Mouse (Mus musculus): Measurements from ENCODE around the gene Hoga1. TPM values are rescaled to one million over a fixed set of nuclear protein-coding genes. Genes with fewer than 3 reads are reported as not detected.
A peak's percentile ranks its signal among the peaks of the same experiment; 100 is the strongest.
"Not testable (repeated sequence)": the region's sequence is repeated elsewhere in the genome, so short reads cannot be mapped to it uniquely, and the experiment has no call there.

The Hoga1 gene
- polyA plus RNA-seq, 2 experiments from 2014 or later = not detected

DNA sequence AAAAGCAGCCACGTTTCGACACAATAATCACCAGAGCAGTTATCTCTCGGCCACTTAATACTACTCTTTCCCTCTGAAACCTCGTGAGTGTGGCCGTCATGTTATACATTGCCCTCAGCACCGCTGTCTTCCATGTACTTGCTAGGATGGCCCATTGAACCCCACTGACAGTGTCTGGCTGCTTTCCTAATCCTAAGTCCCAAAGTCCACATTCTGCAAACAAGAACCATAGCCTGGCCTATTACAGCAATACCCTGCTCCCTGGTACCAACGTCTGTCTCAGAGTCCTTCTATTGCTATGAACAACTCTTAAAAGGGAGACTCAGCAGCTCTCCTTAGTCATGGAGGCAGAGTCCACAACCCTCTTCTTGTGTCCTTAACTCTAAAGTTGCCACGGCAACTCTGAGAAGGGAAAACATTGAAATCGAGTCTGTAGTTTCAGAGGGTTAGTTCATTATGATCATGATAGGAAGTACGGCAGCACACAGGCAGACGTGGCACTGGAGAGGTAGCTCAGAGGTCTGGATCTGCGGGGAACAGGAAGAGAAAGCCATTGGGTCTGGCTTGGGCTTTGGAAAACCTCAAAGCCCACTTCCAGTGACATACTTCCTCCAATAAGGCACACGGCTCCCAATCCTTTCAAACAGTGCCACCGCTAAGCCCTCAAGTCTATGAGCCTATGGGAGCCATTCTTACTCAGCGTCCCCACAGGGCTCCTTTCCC lies 26.6 kb downstream of the Hoga1 start:
- no peak for ATAC-seq

DNA sequence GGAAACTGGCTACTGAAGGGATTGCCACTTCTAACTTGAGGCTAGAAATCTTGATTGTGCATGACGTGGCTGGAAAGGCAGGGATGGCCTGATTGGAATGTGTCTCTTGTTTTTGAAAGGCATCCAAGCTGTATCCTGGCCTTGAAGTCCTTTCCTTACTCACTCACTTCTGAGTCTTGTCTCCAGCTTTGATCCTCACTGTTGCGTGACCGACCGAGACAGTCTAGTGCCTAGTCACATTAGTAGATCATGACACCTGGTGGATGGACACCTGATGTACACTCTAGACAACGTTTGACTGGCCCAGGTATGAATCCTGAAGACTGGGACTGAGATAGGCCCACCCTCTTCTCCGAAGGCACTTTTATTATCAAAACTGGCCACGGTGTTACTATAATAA lies 27.4 kb downstream of the Hoga1 start:
- no peak for ATAC-seq

DNA sequence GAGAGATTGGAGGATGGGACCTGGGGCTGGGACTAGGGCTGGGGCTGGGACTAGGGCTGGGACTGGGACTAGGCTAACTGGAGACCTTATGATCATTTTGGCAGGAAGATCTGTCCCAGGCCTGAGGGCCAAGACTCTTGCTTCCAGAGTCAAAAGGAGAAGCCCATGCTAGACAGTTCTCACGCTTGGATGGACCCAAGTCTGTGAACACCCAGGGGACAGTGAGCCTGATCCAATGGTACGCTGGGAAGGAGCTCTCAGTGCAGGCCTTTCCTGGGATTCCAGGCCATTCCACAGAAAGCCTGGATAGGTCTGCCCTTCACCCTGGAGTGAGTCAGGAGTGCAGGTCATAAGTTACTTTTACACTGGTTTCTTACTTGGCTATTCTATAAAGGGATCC lies 29.6 kb downstream of the Hoga1 start:
- ATAC-seq = no peak

DNA sequence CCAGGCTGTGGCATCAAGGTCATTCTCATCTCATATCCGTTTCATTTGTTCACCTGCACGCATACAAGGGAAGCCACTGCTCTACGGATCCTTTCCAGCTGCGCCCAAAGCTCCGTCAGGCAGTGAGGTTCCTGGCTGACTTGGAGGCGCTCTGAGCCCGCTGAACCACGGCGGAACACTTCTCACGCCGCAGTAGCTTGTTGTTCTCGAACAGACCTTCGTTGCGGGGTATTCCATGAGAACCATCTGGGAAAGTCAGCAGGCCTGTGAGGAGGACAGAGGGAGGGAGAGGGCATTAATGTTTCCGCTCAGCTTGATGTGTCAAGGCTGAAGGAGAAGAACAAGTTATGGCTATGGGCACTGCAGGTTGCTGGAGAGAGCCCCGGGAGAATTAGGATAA lies 30.6 kb downstream of the Hoga1 start:
- ATAC-seq = no peak

DNA sequence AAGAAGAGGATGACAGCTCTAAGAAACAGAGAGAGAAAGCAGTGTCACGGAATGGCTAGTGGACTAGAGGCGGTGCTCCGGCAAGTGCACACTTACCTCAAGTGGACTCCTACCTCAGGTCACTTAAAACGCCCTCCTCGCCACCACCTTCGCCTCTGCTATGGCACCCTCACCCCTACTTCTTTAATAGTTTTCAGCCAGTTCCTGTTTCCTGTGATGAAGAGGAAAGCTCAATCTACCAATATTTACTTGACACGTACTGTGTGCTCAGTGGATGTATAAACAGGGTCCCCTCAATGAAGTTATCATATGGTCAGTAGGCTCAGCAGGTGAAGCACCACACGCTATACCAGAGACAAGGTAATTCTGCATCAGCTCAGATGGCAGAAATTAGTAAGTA lies 33.2 kb downstream of the Hoga1 start:
- no peak for ATAC-seq

DNA sequence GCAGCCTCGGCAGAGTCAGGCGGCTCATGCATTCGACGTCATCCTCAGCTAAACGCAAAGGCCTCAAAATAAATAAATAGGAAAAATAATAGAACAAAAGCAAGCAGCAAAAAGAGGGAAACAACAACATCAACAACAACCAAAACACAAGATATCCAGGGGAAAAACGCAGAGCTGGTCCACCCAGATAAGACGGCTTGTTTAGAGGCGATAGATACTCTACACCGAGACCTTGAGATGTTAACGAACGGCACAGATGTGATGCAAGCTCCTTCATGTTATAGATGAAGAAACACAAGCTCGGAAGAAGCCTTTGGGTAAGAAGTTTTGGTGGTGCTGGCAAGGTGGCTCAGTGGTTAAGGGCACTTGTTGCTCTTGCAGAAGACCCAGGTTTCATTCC lies 33.6 kb downstream of the Hoga1 start:
- ATAC-seq = no peak

DNA sequence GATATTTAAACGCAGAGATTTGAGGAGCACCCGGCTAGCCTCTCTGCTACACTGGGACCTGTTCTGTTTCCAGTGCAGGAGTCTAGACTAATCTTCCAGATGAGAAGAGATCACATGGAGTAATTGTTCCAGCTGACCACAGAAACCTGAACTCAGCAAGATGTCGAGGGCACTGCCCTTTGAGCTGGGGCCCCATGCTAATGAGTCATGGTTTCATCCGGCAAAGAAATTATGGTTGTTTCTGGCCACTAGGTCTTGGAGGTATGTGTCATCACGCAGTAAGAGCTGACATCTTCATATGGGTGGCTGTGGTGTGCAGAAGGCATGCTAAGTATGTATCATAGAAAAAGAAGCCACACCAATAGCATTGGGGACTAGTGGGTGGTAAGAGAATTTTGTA lies 34.5 kb downstream of the Hoga1 start:
- no peak for ATAC-seq

DNA sequence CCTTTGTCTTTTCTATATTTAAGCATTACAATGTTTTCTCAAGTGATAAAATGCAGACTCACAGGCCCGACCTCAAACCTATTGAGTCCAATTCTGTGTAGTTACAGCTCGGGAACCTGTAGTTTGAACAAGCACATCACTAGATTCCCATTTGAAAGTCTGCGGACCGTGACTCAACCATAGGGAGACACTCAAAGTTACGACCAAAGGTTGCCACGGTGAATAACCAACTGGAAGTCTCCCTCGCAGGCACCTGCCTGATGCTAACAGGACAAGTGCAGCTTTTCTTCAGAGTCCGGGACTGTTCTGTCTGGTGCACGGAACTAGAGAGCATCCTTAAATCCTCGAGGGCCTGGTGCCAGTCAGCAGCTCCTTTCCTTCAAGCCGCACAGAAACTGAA lies 35.1 kb downstream of the Hoga1 start:
- no peak for ATAC-seq

DNA sequence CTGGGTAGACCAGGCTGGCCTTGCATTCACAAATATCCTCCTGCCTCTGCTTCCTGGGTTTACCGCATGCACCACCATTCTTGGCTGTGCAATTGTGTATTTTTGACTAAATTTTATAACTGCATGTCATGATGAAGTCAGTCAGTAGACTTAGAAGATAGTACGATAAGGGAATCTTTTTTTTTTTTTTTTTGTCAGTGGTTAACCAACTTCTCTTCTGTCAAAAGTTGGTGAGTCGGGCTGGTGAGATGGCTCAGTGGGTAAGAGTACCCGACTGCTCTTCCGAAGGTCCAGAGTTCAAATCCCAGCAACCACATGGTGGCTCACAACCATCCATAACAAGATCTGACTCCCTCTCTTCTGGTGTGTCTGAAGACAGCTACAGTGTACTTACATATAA lies 36.2 kb downstream of the Hoga1 start:
- ATAC-seq = not testable (repeated sequence)

DNA sequence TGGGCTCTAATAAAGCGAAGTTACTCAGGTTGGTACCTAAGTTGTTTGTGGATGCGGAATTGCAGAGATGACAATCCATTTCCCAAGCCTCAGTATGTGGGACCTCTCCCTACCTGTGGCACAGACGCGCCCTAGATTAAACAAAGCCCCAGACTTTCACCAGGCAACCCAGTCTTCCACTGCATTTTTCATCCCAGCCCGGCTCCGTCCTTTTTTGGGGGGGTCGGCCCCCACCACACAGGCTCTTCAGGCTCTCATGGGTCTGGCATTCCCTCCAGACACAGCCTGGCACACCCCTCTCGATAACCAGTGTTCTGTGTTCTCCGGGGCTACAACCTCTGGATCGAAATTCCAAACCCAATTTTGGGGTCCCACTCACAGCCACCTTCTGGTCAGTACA lies 40.3 kb downstream of the Hoga1 start:
- no peak for ATAC-seq

DNA sequence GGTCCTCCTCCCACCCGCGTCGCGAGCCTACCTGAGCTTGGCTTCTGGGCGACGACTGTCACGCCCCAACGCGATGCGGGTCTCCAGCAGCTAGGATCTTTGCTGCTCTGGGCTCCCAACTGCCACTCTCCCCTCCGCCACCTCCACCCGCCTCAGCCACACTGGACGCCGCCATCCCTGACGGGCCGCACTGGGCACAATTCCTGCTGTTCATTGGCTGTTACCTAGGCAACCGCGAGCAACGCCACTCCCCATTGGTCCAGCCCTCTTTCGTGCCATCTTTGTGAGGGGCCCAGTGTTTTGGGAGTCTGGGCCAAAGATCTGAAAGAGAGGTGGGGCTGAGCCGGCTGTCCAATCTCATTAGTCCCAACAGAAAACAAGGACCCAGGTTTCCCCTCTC lies 40.8 kb downstream of the Hoga1 start, which contains the start of gene Morn4:
Gene Morn4, minus strand, starts transcription at position 192 of the 400 bp plus-strand sequence.
- ATAC-seq = no peak

DNA sequence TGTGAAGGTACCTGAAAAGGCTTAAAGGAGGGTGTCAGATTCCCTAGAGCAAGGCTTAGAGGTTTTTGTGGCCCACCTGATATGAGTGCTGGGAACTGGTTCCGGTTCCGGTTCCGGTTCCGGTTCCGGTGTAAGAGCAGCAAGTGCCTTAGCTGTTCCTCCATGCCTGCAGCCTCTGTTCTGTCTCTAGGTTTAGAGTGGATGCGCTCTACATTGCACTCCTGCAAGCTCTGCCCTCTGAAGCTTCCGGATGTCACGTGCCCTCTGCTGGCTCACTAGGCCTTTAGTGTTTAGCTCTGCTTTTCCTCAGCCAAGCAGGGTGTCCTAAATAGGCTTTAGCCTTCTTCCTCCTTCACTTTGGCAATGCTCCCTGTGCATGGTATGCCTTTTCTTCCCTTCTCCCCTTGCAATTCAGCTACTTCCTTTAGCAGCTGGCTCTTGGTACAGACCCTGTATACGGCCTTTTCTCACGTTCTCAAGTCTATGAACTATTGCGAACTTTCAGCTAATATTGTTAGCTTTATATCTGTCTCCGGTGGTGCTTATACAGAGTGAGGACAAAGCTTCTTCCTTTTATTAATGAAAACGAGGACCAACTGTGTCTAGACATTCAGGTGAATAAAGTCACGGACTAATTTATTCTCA lies 43.8 kb downstream of the Hoga1 start:
- ATAC-seq = peak; percentile 61

DNA sequence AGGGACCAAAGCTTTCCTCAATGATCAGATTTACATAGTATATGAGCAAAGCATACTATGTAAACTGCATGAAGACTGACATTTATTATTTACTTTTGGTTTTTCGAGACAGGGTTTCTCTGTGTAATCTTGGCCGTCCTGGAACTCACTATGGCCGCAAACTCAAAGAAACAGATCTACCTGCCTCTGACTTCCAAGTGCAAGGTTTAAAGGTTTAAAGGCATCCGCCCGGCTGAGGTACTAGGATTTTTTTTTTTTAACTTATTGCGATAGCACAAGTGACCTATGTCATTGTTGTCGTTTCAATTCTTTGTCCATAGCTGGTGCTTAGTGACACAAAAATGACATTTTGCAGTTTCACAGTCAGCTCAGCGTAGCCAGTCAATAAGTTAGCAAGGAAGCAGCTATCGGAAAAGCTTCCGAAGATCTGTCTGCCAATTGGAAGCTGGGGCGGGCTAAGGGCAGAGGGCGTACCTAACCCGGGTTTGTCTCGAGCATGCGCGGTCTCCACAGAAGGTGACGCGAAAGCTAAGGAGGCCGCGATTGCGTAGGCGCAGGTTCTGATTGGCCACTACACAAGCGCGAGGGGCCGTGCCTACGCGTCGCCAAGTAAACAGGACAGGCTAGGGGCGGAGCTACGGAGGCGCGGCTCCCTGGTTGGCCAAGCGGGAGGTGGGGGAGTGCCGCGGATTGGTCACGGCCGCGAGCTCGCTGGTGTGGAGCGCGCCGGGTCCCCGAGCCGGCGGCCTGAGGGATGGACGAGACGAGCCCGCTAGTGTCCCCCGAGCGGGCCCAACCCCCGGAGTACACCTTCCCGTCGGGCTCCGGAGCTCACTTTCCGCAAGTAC lies 44.6 kb downstream of the Hoga1 start, which contains the start of gene Pi4k2a:
Gene Pi4k2a, plus strand, starts transcription at position 723 of the 848 bp plus-strand sequence.
- peak; percentile 90 for ATAC-seq

DNA sequence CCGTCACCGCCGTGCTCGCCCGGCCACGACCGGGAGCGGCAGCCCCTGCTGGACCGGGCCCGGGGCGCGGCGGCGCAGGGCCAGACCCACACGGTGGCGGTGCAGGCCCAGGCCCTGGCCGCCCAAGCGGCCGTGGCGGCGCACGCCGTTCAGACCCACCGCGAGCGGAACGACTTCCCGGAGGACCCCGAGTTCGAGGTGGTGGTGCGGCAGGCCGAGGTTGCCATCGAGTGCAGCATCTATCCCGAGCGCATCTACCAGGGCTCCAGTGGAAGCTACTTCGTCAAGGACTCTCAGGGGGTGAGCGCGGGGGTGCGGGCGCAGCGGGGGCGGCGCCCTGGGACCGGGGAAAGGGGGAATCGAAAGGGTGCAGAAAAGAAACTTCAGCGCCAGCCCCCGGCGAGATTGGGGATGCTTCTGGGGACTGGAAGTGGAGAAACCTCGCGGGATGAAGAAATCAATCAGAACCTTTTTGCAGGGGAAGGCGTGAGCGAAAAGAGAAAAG lies 45.3 kb downstream of the Hoga1 start:
- peak; percentile 5 for ATAC-seq

DNA sequence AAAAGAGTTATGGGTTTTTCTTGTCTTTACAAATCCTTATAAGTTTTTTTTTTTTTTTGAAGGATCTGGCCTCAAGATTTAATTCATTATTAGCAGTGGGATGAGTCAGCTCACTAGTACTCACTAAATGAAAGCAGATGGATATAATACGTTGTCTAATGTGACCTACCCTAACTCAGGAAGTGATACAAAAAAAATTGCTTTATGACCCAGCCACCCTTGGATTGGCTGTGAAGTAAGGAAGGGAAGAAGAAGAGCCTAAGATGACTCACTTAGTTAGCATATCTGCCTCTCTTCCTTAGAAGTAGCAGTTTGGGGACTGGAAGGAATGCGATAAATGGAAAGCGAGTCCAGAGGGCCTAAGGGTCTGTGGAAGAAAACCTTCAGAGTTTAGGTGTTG lies 54.0 kb downstream of the Hoga1 start:
- no peak for ATAC-seq

DNA sequence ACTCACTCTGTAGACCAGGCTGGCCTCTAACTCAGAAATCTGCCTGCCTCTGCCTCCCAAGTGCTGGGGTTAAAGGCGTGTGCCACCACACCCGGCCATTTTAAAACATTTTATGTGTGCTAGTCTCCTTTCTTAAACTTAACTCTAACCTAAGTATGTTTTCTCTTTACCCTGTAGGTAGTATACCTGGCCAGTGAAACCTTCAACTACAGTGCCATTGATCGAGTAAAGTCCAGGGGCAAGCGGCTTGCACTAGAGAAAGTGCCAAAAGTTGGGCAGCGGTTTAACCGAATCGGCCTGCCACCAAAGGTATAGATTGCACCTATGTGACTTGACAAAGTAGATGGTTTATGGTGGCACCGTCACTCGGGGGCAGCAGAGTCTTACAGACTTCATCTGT lies 59.3 kb downstream of the Hoga1 start:
- ATAC-seq = no peak

DNA sequence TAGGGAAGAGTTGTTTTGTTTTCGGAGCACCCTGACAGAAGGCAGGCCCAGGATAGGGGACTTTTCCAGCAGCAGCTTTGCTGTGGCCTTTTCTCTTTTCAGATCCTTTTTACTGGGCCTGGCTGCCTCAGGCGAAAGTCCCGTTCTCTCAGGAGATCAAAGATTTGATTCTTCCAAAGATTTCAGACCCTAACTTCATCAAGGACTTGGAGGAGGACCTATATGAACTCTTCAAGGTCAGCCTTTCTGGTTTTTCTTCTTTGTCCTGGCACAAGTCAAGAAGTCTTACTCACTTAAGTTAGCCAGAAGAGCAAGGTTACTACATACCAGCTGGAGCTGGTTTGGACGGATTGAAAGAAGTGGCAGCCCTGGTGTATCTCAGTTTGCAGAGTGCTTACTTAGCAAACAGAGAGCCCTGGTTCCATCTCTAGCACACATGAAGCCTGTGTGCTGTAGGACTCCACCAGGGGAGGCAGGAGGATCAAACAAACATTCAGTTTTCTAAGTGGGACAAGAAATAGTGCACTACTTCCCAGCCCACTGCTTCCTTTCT lies 70.4 kb downstream of the Hoga1 start:
- ATAC-seq = no peak

DNA sequence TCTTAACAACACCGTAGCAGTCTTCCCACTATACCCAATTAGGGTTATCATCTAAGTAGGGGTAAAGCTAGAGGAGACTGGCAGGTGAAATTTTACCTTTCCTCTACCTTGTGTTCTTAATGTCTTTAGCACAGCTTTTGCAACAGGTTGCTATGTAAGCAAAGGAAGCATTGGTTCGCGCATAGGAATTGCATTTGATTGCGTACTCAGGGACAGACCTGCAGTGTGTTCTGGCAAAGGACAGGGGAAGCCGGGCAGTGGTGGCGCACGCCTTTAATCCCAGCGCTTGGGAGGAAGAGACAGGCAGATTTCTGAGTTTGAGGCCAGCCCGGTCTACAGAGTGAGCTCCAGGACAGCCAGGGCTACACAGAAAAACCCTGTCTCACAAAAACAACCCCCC lies 72.7 kb downstream of the Hoga1 start:
- no peak for ATAC-seq

DNA sequence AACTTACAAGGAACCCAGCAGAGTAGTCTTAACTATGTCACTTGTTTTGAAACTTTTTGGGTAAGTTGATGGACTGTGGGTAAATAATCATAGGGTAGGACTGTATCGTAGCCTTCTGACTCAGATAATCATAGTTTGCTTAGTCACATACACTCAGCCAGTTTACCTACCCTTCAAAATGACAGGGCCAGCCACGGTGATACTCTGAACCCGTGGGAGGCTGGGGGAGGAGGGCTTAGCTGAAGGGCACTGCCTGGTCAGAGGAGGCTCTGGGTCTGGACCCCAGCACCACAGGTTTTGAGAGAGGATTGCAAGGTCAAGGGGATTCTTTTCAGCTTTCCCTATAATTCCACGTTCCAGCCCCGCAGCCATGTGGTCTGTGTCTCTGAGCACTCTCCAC lies 73.2 kb downstream of the Hoga1 start:
- ATAC-seq = no peak

DNA sequence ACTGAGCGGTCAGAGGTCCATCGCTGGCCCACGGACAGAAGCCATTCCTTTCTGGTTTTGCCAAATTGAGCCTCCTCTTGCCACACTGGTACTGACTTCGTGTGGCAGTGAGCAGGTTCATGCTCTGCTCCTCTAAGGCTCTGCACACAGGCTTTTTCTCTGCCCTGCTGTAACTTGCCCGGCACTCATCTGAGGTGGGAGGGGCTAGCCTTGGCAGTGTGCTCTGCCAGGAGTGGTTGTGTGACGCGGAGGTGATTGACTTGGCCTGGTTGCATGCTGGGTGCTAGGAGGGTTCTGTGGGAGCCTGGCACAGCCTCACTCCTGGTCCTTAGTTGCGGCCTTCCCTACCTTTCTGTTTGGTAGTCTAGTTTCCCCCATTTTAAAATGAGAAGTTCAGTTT lies 75.0 kb downstream of the Hoga1 start:
- no peak for ATAC-seq
